Mouse (Mus musculus) erythroblast, embryonic 14.5 days (primary cell): Measurements from ENCODE around the gene Gm13941.

Experiments used
- GATA1 ChIP-seq: IDR thresholded peaks from 2 replicates; pipeline ENCODE4 v1.6.1; 2012; ENCODE audit warnings: low read length, inconsistent platforms, mixed read lengths
- TAL1 ChIP-seq: IDR thresholded peaks from 3 replicates; pipeline ENCODE4 v1.6.1; 2012; ENCODE audit warnings: low read length, inconsistent platforms, mixed read lengths

DNA sequence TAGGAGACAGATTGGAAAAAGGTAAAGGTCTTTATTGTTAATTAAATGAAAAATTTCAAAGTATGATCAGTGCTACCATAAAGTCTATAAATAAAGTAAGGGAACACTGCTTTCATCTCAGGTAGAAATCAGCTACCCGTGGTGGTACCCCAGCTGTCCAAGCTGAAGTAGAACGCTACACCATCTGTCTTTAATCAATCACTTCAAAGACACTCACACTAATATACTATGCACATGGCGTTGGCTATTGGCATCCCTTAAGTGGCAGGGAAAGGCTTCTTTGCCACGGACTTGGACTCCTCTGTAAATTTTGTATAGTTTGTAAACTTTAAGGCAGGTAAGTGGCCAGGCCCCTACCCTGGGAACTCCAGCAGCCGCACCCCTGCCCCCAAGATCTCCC lies 30.0 kb upstream of the Gm13941 start:
- TF ChIP-seq GATA1 (no peak), TAL1 (no peak)
